15 mouse cellular contexts compared by ENCODE assay signal in the genomic region with DNA sequence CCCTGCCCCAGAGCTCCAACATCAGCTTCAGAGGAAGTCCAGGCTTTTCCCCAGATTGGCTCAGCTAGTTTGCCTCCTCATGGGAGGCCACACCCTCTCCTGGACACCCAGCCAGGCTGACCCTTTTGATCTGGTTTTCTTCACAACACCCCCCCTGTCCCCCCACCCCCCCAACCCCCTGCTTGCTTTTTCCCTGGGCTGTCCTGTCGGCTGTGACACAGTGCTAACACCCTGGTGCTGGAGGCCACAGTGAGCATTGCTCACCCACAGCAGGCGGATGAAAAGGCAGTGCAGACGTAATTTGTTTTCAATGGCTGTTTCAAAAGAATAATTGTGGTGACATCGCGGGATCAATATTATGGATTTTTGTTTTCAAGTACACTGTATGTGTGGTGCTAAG.
DNase-seq lines count a peak whose midpoint lies in the region; ATAC-seq and TF ChIP-seq lines count a peak whose summit lies in the region.
"Had no signal": no experiment of that assay in that cellular context is flagged by ENCODE, and none has a peak within 500 bp of the region (broad histone marks: within the 10 kb centered on the region; RNA-seq: fewer than 3 reads in every experiment).

No protein-coding gene starts in this region.

- ATAC-seq in forebrain, embryonic 12.5 days (ENCODE audit: low FRiP score): peak; percentile 18; the same call in 1 of the 2 replicates
- ATAC-seq in forebrain, postnatal 0 days: no peak
- peak; percentile 20; the same call in 1 of the 2 replicates for ATAC-seq in lung, embryonic 16.5 days (ENCODE audit: low read depth)
- peak; percentile 43; the same call in 1 of the 2 replicates for ATAC-seq in hindbrain, embryonic 14.5 days (ENCODE audit: low FRiP score)
- ATAC-seq in midbrain, embryonic 16.5 days: peak; percentile 32; the same call in 1 of the 2 replicates

- H3K4me2 ChIP-seq in forebrain, embryonic 12.5 days: no peak overlapping the region
- no peak overlapping the region for H3K4me2 ChIP-seq in forebrain, postnatal 0 days (ENCODE audit: low read depth)
- no peak overlapping the region for H3K4me2 ChIP-seq in lung, embryonic 16.5 days (ENCODE audit: low read depth, low read length)
- H3K4me2 ChIP-seq in hindbrain, embryonic 14.5 days (replicated peaks): no peak overlapping the region
- no peak overlapping the region for H3K4me2 ChIP-seq in midbrain, embryonic 16.5 days (ENCODE audit: low read length)

- H3K4me3 ChIP-seq in forebrain, embryonic 12.5 days (replicated peaks): no peak overlapping the region
- H3K4me3 ChIP-seq in forebrain, postnatal 0 days (ENCODE audit: low read depth, low read length): no peak overlapping the region
- H3K4me3 ChIP-seq in lung, embryonic 16.5 days (ENCODE audit: low read length): no peak overlapping the region
- H3K4me3 ChIP-seq in hindbrain, embryonic 14.5 days (replicated peaks; ENCODE audit: low read length): no peak overlapping the region
- no peak overlapping the region for H3K4me3 ChIP-seq in midbrain, embryonic 16.5 days (ENCODE audit: low read depth, low read length)
- H3K4me3 ChIP-seq: erythroblast, embryonic 14.5 days; megakaryocyte, embryonic 14.5 days had no signal

- H3K4me1 ChIP-seq in forebrain, embryonic 12.5 days: peaks cover 36% of the 10 kb centered on the region
- peaks cover 9% of the 10 kb centered on the region; the same call in 1 of the 2 replicates for H3K4me1 ChIP-seq in forebrain, postnatal 0 days (ENCODE audit: insufficient read depth)
- peaks cover 18% of the 10 kb centered on the region for H3K4me1 ChIP-seq in lung, embryonic 16.5 days (replicated peaks; ENCODE audit: control insufficient read depth, insufficient read depth, low read length)
- H3K4me1 ChIP-seq in hindbrain, embryonic 14.5 days (replicated peaks; ENCODE audit: control insufficient read depth, insufficient read depth, low read length): peaks cover 24% of the 10 kb centered on the region; the same call in 1 of the 2 replicates
- H3K4me1 ChIP-seq in midbrain, embryonic 16.5 days (ENCODE audit: control insufficient read depth, insufficient read depth, low read length): peaks cover 7% of the 10 kb centered on the region
- H3K4me1 ChIP-seq: megakaryocyte, embryonic 14.5 days had no signal

- DNase-seq in forebrain, postnatal 0 days: no peak
- no peak for DNase-seq in lung, adult 18-20 months
- no peak for DNase-seq in hindbrain, embryonic 14.5 days (ENCODE audit: low spot score)
- no peak for DNase-seq in yolk sac, embryonic 10.5 days (ENCODE audit: low spot score)
- DNase-seq in left cerebral cortex, adult 11 months (ENCODE audit: low spot score): no peak
- DNase-seq: adrenal gland, adult 2 months; cerebellum, adult 9-10 months; embryo, embryonic 11 days; kidney, adult 9 months; liver had no signal

- no peak overlapping the region for H3K27ac ChIP-seq in forebrain, embryonic 12.5 days
- no peak overlapping the region for H3K27ac ChIP-seq in forebrain, postnatal 0 days (ENCODE audit: low read depth, low read length)
- no peak overlapping the region for H3K27ac ChIP-seq in lung, embryonic 16.5 days (ENCODE audit: low read length)
- H3K27ac ChIP-seq in hindbrain, embryonic 14.5 days: 0 out of 2 replicates have a peak overlapping the region, but pooled peaks have one; percentile 18
- no peak overlapping the region for H3K27ac ChIP-seq in midbrain, embryonic 16.5 days (ENCODE audit: low read length)

- no peaks in the 10 kb centered on the region for H3K9me3 ChIP-seq in forebrain, embryonic 12.5 days
- H3K9me3 ChIP-seq in forebrain, postnatal 0 days (ENCODE audit: low read length): no peaks in the 10 kb centered on the region
- no peaks in the 10 kb centered on the region for H3K9me3 ChIP-seq in lung, embryonic 16.5 days (ENCODE audit: control insufficient read depth, low read length)
- no peaks in the 10 kb centered on the region for H3K9me3 ChIP-seq in hindbrain, embryonic 14.5 days (ENCODE audit: control insufficient read depth, low read length)
- no peaks in the 10 kb centered on the region for H3K9me3 ChIP-seq in midbrain, embryonic 16.5 days (replicated peaks; ENCODE audit: control insufficient read depth, low read length, poor library complexity, severe bottlenecking)

- no peak for TF ChIP-seq CTCF in forebrain, postnatal 0 days (IDR thresholded peaks at IDR 0.05; ENCODE audit: low read depth)

- 0 out of 2 replicates have a peak, but pooled peaks cover 4% of the 10 kb centered on the region for H3K27me3 ChIP-seq in forebrain, embryonic 12.5 days
- no peaks in the 10 kb centered on the region for H3K27me3 ChIP-seq in forebrain, postnatal 0 days (ENCODE audit: insufficient read depth, low read length)
- no peaks in the 10 kb centered on the region for H3K27me3 ChIP-seq in lung, embryonic 16.5 days (ENCODE audit: control insufficient read depth, insufficient read depth, low read depth, low read length)
- no peaks in the 10 kb centered on the region for H3K27me3 ChIP-seq in hindbrain, embryonic 14.5 days (ENCODE audit: control insufficient read depth, insufficient read depth, low read length)
- no peaks in the 10 kb centered on the region; the same call in 1 of the 2 replicates for H3K27me3 ChIP-seq in midbrain, embryonic 16.5 days (ENCODE audit: control insufficient read depth, insufficient read depth, low read depth, low read length)
- H3K27me3 ChIP-seq: megakaryocyte, embryonic 14.5 days had no signal

- no peak overlapping the region for H3K9ac ChIP-seq in forebrain, embryonic 12.5 days
- H3K9ac ChIP-seq in forebrain, postnatal 0 days: no peak overlapping the region
- H3K9ac ChIP-seq in lung, embryonic 16.5 days (ENCODE audit: low read length): no peak overlapping the region
- no peak overlapping the region for H3K9ac ChIP-seq in hindbrain, embryonic 14.5 days
- H3K9ac ChIP-seq in midbrain, embryonic 16.5 days (ENCODE audit: low read depth, low read length): no peak overlapping the region

- 37% methylated on average over 5 of the region's 5 CpGs for WGBS in forebrain, embryonic 12.5 days
- WGBS in forebrain, postnatal 0 days: 38% methylated on average over 5 of the region's 5 CpGs
- WGBS in lung, embryonic 16.5 days: 37% methylated on average over 5 of the region's 5 CpGs
- WGBS in hindbrain, embryonic 14.5 days: 27% methylated on average over 5 of the region's 5 CpGs
- 34% methylated on average over 5 of the region's 5 CpGs for WGBS in midbrain, embryonic 16.5 days

- no peaks in the 10 kb centered on the region for H3K36me3 ChIP-seq in forebrain, embryonic 12.5 days (replicated peaks)
- no peaks in the 10 kb centered on the region for H3K36me3 ChIP-seq in forebrain, postnatal 0 days (ENCODE audit: insufficient read depth)
- H3K36me3 ChIP-seq in lung, embryonic 16.5 days (ENCODE audit: control insufficient read depth, insufficient read depth, low read length): no peaks in the 10 kb centered on the region
- no peaks in the 10 kb centered on the region for H3K36me3 ChIP-seq in hindbrain, embryonic 14.5 days (replicated peaks; ENCODE audit: control insufficient read depth, insufficient read depth)
- no peaks in the 10 kb centered on the region for H3K36me3 ChIP-seq in midbrain, embryonic 16.5 days (ENCODE audit: control insufficient read depth, insufficient read depth, low read length)
